ENCODE assay signal across 21 mouse cellular contexts in the genomic region with DNA sequence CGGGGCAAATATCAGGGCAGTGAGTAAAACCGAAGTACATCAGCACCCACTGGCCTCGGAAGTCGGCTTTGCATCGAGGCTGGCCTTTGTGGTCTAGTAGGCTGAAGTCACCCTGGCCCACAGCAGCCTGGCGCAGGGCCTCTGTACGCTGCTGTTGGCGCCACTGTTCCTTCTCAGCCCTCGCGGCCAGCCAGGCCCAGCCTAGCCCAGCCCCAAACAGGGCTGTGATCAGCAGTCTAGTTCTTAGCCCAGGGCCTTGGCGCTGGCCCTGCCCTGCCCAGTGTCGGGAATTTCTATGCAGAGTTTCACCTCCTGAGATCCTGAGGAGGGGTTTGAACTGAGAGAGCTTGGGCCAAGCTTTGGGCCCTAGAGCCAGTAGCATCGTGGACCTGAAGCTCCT. TPM values are rescaled to one million over a fixed set of nuclear protein-coding genes. Genes with fewer than 3 reads are reported as not detected.
DNase-seq lines count a peak whose midpoint lies in the region; ATAC-seq and TF ChIP-seq lines count a peak whose summit lies in the region.
"Had no signal": no experiment of that assay in that cellular context is flagged by ENCODE, and none has a peak within 500 bp of the region (broad histone marks: within the 10 kb centered on the region; RNA-seq: fewer than 3 reads in every experiment).

No protein-coding gene starts in this region.

- H3K27me3 ChIP-seq in forebrain, embryonic 11.5 days (ENCODE audit: control insufficient read depth, insufficient read depth, low read length): peaks cover 11% of the 10 kb centered on the region
- peaks cover 11% of the 10 kb centered on the region for H3K27me3 ChIP-seq in forebrain, embryonic 14.5 days (replicated peaks; ENCODE audit: control insufficient read depth, insufficient read depth, low read length)
- H3K27me3 ChIP-seq in limb, embryonic 13.5 days: peaks cover 19% of the 10 kb centered on the region
- peaks cover 14% of the 10 kb centered on the region for H3K27me3 ChIP-seq in limb, embryonic 10.5 days (ENCODE audit: low read depth, poor library complexity, severe bottlenecking)
- H3K27me3 ChIP-seq in G1E (ENCODE audit: insufficient read depth, low read length): no peaks in the 10 kb centered on the region

- no peaks in the 10 kb centered on the region for H3K9me3 ChIP-seq in forebrain, embryonic 11.5 days (ENCODE audit: control insufficient read depth, low read length)
- no peaks in the 10 kb centered on the region for H3K9me3 ChIP-seq in forebrain, embryonic 14.5 days (replicated peaks; ENCODE audit: control insufficient read depth, low read length)
- H3K9me3 ChIP-seq in limb, embryonic 13.5 days: no peaks in the 10 kb centered on the region
- H3K9me3 ChIP-seq in limb, embryonic 10.5 days (replicated peaks): no peaks in the 10 kb centered on the region
- no peaks in the 10 kb centered on the region for H3K9me3 ChIP-seq in G1E (replicated peaks)
- H3K9me3 ChIP-seq: midbrain, embryonic 12.5 days had no signal

- H3K36me3 ChIP-seq in forebrain, embryonic 11.5 days (ENCODE audit: control insufficient read depth, insufficient read depth, low read length): peaks cover 29% of the 10 kb centered on the region
- peaks cover 59% of the 10 kb centered on the region for H3K36me3 ChIP-seq in forebrain, embryonic 14.5 days (ENCODE audit: control insufficient read depth, insufficient read depth, low read length)
- H3K36me3 ChIP-seq in limb, embryonic 13.5 days: peaks cover 57% of the 10 kb centered on the region
- peaks cover 60% of the 10 kb centered on the region for H3K36me3 ChIP-seq in limb, embryonic 10.5 days
- H3K36me3 ChIP-seq in G1E (replicated peaks): peaks cover 72% of the 10 kb centered on the region

- 93% methylated on average over 13 of the region's 13 CpGs for WGBS in forebrain, embryonic 11.5 days
- WGBS in forebrain, embryonic 14.5 days: 85% methylated on average over 13 of the region's 13 CpGs
- 88% methylated on average over 13 of the region's 13 CpGs for WGBS in limb, embryonic 13.5 days
- WGBS in limb, embryonic 10.5 days: 93% methylated on average over 13 of the region's 13 CpGs

- peaks cover 4% of the 10 kb centered on the region for H3K4me1 ChIP-seq in forebrain, embryonic 11.5 days (replicated peaks; ENCODE audit: control insufficient read depth, insufficient read depth, low read length)
- peaks cover 2% of the 10 kb centered on the region; the same call in 1 of the 2 replicates for H3K4me1 ChIP-seq in forebrain, embryonic 14.5 days (ENCODE audit: control insufficient read depth, insufficient read depth, low read length)
- peaks cover 19% of the 10 kb centered on the region for H3K4me1 ChIP-seq in limb, embryonic 13.5 days
- H3K4me1 ChIP-seq in limb, embryonic 10.5 days: peaks cover 34% of the 10 kb centered on the region
- H3K4me1 ChIP-seq in G1E (ENCODE audit: insufficient read depth, low read depth, low read length): peaks cover 57% of the 10 kb centered on the region

- TF ChIP-seq CTCF in G1E (IDR thresholded peaks at IDR 0.05; ENCODE audit: low read depth, low read length): no peak

- H3K9ac ChIP-seq in forebrain, embryonic 11.5 days (ENCODE audit: low read length): no peak overlapping the region
- H3K9ac ChIP-seq in forebrain, embryonic 14.5 days (ENCODE audit: low read length): no peak overlapping the region
- peak overlapping the region; percentile 35; the same call in 1 of the 2 replicates for H3K9ac ChIP-seq in limb, embryonic 13.5 days
- H3K9ac ChIP-seq: midbrain, embryonic 12.5 days had no signal

- H3K4me2 ChIP-seq in forebrain, embryonic 11.5 days (ENCODE audit: low read depth, low read length, severe bottlenecking): no peak overlapping the region
- no peak overlapping the region for H3K4me2 ChIP-seq in forebrain, embryonic 14.5 days (ENCODE audit: low read length)
- no peak overlapping the region; the same call in 1 of the 2 replicates for H3K4me2 ChIP-seq in limb, embryonic 13.5 days (replicated peaks)

- no peak for ATAC-seq in forebrain, embryonic 11.5 days (replicated peaks; ENCODE audit: low FRiP score)
- no peak for ATAC-seq in forebrain, embryonic 14.5 days
- ATAC-seq in limb, embryonic 13.5 days (ENCODE audit: low FRiP score, low read depth): no peak
- ATAC-seq in G1E (ENCODE audit: extremely low read depth, insufficient number of reproducible peaks, low FRiP score, poor library complexity, severe bottlenecking): no peak
- no peak for ATAC-seq in megakaryocyte-erythroid progenitor cell, adult 5-6 weeks (replicated peaks; ENCODE audit: low FRiP score, low TSS enrichment, poor library complexity, severe bottlenecking)

- peak; percentile 54 for DNase-seq in forebrain, embryonic 11.5 days (ENCODE audit: low spot score)
- DNase-seq in forebrain, embryonic 14.5 days (ENCODE audit: low spot score): no peak
- DNase-seq in limb, embryonic 10.5 days (ENCODE audit: low spot score): no peak
- DNase-seq in 416B (ENCODE audit: low read depth) (peak; percentile 46), G1E (ENCODE audit: low spot score) (no peak)
- no peak for DNase-seq in right cerebral cortex, postnatal 4 days
- DNase-seq: B cell, adult 2 months; gastrocnemius, adult 2 months; heart, adult 18-20 months; kidney, adult 8-10 months; kidney, postnatal 4 days; lung, postnatal 14 days; right cerebral cortex, postnatal 14 days; thymus, adult 18-20 months had no signal

- no peak overlapping the region for H3K27ac ChIP-seq in forebrain, embryonic 11.5 days (ENCODE audit: low read depth, low read length)
- no peak overlapping the region for H3K27ac ChIP-seq in forebrain, embryonic 14.5 days (ENCODE audit: low read depth, low read length)
- no peak overlapping the region for H3K27ac ChIP-seq in limb, embryonic 13.5 days
- no peak overlapping the region for H3K27ac ChIP-seq in limb, embryonic 10.5 days

- H3K4me3 ChIP-seq in forebrain, embryonic 11.5 days (ENCODE audit: low read depth, low read length): 0 out of 2 replicates have a peak overlapping the region, but pooled peaks have one; percentile 63
- H3K4me3 ChIP-seq in forebrain, embryonic 14.5 days (ENCODE audit: low read depth, low read length): no peak overlapping the region
- H3K4me3 ChIP-seq in limb, embryonic 13.5 days: no peak overlapping the region
- no peak overlapping the region; the same call in 1 of the 2 replicates for H3K4me3 ChIP-seq in limb, embryonic 10.5 days
- H3K4me3 ChIP-seq in G1E (ENCODE audit: low read depth, low read length): peak overlapping the region; percentile 86; the same call in 1 of the 2 replicates

RNA-seq across cellular contexts. Expression of gene Sco2, which starts 1.6 kb away (rescaled TPM):
- 5.1 and 5.7 TPM in 2 replicates for polyA plus RNA-seq in forebrain, embryonic 11.5 days (2014; fragmentation: Nextera tagmentation; extraction: Ambion mirVana)
- 14.7 and 16.4 TPM in 2 replicates for polyA plus RNA-seq in forebrain, embryonic 14.5 days (2014; fragmentation: Nextera tagmentation; extraction: Ambion mirVana)
- polyA plus RNA-seq in limb, embryonic 13.5 days (2015; fragmentation: Nextera tagmentation; extraction: Ambion mirVana): 5.4 and 5.8 TPM in 2 replicates
- 7.4 and 9.0 TPM in 2 replicates for polyA plus RNA-seq in limb, embryonic 10.5 days (2016; fragmentation: Nextera tagmentation; extraction: Ambion mirVana)
- total RNA-seq in G1E (2014; fragmentation: Nextera tagmentation) (9.5 and 15.0 TPM in 2 replicates), G1E (2017) (26.2 and 27.8 TPM in 2 replicates)
- polyA plus RNA-seq in G1E (2012): 62.3 and 64.6 TPM in 2 replicates
- 26.1 and 28.3 TPM in 2 replicates for total RNA-seq in megakaryocyte-erythroid progenitor cell, adult 5-6 weeks (2014; fragmentation: Nextera tagmentation)
- 12.2 and 17.0 TPM in 2 replicates for total RNA-seq in megakaryocyte-erythroid progenitor cell, adult 5-6 weeks (2017)

RNA-seq across cellular contexts. Expression of gene Tymp, which starts 4.8 kb away (rescaled TPM):
- polyA plus RNA-seq in forebrain, embryonic 11.5 days (2014; fragmentation: Nextera tagmentation; extraction: Ambion mirVana): 0.80 and 1.3 TPM in 2 replicates
- polyA plus RNA-seq in forebrain, embryonic 14.5 days (2014; fragmentation: Nextera tagmentation; extraction: Ambion mirVana): 2.4 and 2.8 TPM in 2 replicates
- 1.3 TPM in 2 replicates for polyA plus RNA-seq in limb, embryonic 13.5 days (2015; fragmentation: Nextera tagmentation; extraction: Ambion mirVana)
- 1.2 and 1.5 TPM in 2 replicates for polyA plus RNA-seq in limb, embryonic 10.5 days (2016; fragmentation: Nextera tagmentation; extraction: Ambion mirVana)
- total RNA-seq in G1E (2014; fragmentation: Nextera tagmentation): not detected in 2 replicates
- 0.27 and 0.35 TPM in 2 replicates for total RNA-seq in G1E (2017)
- 0.61 and 0.69 TPM in 2 replicates for polyA plus RNA-seq in G1E (2012)
- total RNA-seq in megakaryocyte-erythroid progenitor cell, adult 5-6 weeks (2014; fragmentation: Nextera tagmentation): not detected in 2 replicates
- 0.65 TPM in 1 of 2 replicates, not detected in the other for total RNA-seq in megakaryocyte-erythroid progenitor cell, adult 5-6 weeks (2017)

RNA-seq across cellular contexts. Expression of gene Odf3b, which starts 7.0 kb away (rescaled TPM):
- polyA plus RNA-seq in forebrain, embryonic 11.5 days (2014; fragmentation: Nextera tagmentation; extraction: Ambion mirVana): 0.37 and 1.2 TPM in 2 replicates
- polyA plus RNA-seq in forebrain, embryonic 14.5 days (2014; fragmentation: Nextera tagmentation; extraction: Ambion mirVana): 2.8 and 2.9 TPM in 2 replicates
- 0.23 and 0.29 TPM in 2 replicates for polyA plus RNA-seq in limb, embryonic 13.5 days (2015; fragmentation: Nextera tagmentation; extraction: Ambion mirVana)
- polyA plus RNA-seq in limb, embryonic 10.5 days (2016; fragmentation: Nextera tagmentation; extraction: Ambion mirVana): 0.39 and 0.53 TPM in 2 replicates
- total RNA-seq in G1E (2014; fragmentation: Nextera tagmentation): not detected in 2 replicates
- not detected in 2 replicates for total RNA-seq in G1E (2017)
- not detected in 2 replicates for polyA plus RNA-seq in G1E (2012)
- 13.9 and 14.0 TPM in 2 replicates for total RNA-seq in megakaryocyte-erythroid progenitor cell, adult 5-6 weeks (2014; fragmentation: Nextera tagmentation)
- 4.7 TPM in 1 of 2 replicates, not detected in the other for total RNA-seq in megakaryocyte-erythroid progenitor cell, adult 5-6 weeks (2017)
- total RNA-seq: MEL had no signal

RNA-seq across cellular contexts. Expression of gene Klhdc7b, which starts 12.6 kb away (rescaled TPM):
- not detected in 2 replicates for polyA plus RNA-seq in forebrain, embryonic 11.5 days (2014; fragmentation: Nextera tagmentation; extraction: Ambion mirVana)
- not detected in 2 replicates for polyA plus RNA-seq in forebrain, embryonic 14.5 days (2014; fragmentation: Nextera tagmentation; extraction: Ambion mirVana)
- polyA plus RNA-seq in limb, embryonic 13.5 days (2015; fragmentation: Nextera tagmentation; extraction: Ambion mirVana): 0.05 TPM in 1 of 2 replicates, not detected in the other
- polyA plus RNA-seq in limb, embryonic 10.5 days (2016; fragmentation: Nextera tagmentation; extraction: Ambion mirVana): 0.08 TPM in 1 of 2 replicates, not detected in the other
- not detected in 2 replicates for total RNA-seq in G1E (2014; fragmentation: Nextera tagmentation)
- 0.05 TPM in 1 of 2 replicates, not detected in the other for total RNA-seq in G1E (2017)
- not detected in 2 replicates for polyA plus RNA-seq in G1E (2012)
- total RNA-seq in megakaryocyte-erythroid progenitor cell, adult 5-6 weeks (2014; fragmentation: Nextera tagmentation): not detected in 2 replicates
- total RNA-seq in megakaryocyte-erythroid progenitor cell, adult 5-6 weeks (2017): not detected in 2 replicates
- total RNA-seq: gastrocnemius, adult 2 months; heart, adult 18-20 months; heart, postnatal 25 days; MEL had no signal
- polyA plus RNA-seq: embryonic facial prominence, embryonic 11.5 days; erythroblast, embryonic 14.5 days; midbrain, embryonic 12.5 days had no signal

RNA-seq across cellular contexts. Expression of gene Ncaph2, which starts 16.5 kb away (rescaled TPM):
- 191 and 203 TPM in 2 replicates for polyA plus RNA-seq in forebrain, embryonic 11.5 days (2014; fragmentation: Nextera tagmentation; extraction: Ambion mirVana)
- 132 and 141 TPM in 2 replicates for polyA plus RNA-seq in forebrain, embryonic 14.5 days (2014; fragmentation: Nextera tagmentation; extraction: Ambion mirVana)
- polyA plus RNA-seq in limb, embryonic 13.5 days (2015; fragmentation: Nextera tagmentation; extraction: Ambion mirVana): 146 and 162 TPM in 2 replicates
- polyA plus RNA-seq in limb, embryonic 10.5 days (2016; fragmentation: Nextera tagmentation; extraction: Ambion mirVana): 197 and 200 TPM in 2 replicates
- 147 and 164 TPM in 2 replicates for total RNA-seq in G1E (2014; fragmentation: Nextera tagmentation)
- 130 and 148 TPM in 2 replicates for total RNA-seq in G1E (2017)
- 68.4 and 78.1 TPM in 2 replicates for polyA plus RNA-seq in G1E (2012)
- total RNA-seq in megakaryocyte-erythroid progenitor cell, adult 5-6 weeks (2014; fragmentation: Nextera tagmentation): 144 and 155 TPM in 2 replicates
- total RNA-seq in megakaryocyte-erythroid progenitor cell, adult 5-6 weeks (2017): 88.3 and 91.2 TPM in 2 replicates

Comparison
In these comparisons a context has a peak if more than half of its experiments do, and no peak if none do; other contexts are left out.
1. DNase-seq: peak in forebrain, embryonic 11.5 days (single experiment) and 416B (single experiment); none in forebrain, embryonic 14.5 days (single experiment), limb, embryonic 10.5 days (single experiment), G1E (single experiment) and right cerebral cortex, postnatal 4 days (single experiment).
2. H3K4me3 ChIP-seq: peak in forebrain, embryonic 11.5 days (single experiment) and G1E (single experiment); none in forebrain, embryonic 14.5 days (single experiment), limb, embryonic 13.5 days (single experiment) and limb, embryonic 10.5 days (single experiment).